Mouse (Mus musculus): ENCODE data around the gene Ap2a1.

GRCm38 (mm10) chr7:44955628-44956027 is 26.3 kb upstream of the Ap2a1 start:
- TF ChIP-seq CTCF (conservative IDR thresholded peaks at IDR 0.05; ENCODE audit: low read length) (peak; percentile 60), NANOG (IDR thresholded peaks at IDR 0.05; ENCODE audit: borderline replicate concordance, low read length) (no peak), POU5F1 (IDR thresholded peaks at IDR 0.05; ENCODE audit: borderline replicate concordance, low read length) (no peak)
